Mouse (Mus musculus): ENCODE data around the gene Fam219b. TPM values are rescaled to one million over a fixed set of nuclear protein-coding genes. Genes with fewer than 3 reads are reported as not detected.

Fam219b gene
- total RNA-seq (2021), result 1 to 10 TPM; 8.0 to 9.1 TPM

DNA sequence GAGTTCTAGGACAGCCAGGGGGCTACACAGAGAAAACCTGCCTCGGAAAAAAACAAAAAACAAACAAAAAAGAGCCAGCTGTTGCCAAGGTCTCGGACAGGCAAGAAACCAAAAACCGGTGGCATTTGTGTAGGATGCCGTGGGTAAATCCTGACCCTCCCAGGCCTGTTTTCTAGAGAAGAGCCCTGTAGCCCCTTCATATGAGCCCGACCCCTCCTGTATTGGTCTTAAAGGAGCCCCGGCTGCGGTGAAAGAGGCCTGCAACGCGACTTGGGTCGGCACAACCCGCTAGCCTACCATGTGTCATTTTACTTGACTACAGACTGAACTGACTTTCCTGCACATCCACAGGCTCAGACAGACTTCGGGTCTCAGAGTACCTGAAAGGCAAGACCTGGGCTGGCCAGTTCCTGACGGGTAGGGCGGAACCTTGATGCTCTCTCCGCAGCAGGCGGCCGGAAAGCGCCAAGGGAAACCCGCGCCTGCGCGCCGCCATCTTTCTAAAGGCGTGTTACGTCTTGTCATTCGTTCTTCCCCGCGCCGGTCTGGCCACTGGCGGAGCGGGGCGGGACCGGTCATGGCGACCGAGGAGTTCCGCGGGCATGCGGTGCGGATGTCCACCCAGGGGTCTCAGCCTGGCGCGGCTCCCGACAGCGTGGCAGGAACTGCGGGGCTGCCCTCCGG lies at the start of gene Fam219b:
Gene Fam219b, plus strand, starts transcription at position 485 of the 684 bp plus-strand sequence.
- intact Hi-C loops (cut with DNase I), result no loop called here
- DNase-seq, result peak; percentile 94 to 95

DNA sequence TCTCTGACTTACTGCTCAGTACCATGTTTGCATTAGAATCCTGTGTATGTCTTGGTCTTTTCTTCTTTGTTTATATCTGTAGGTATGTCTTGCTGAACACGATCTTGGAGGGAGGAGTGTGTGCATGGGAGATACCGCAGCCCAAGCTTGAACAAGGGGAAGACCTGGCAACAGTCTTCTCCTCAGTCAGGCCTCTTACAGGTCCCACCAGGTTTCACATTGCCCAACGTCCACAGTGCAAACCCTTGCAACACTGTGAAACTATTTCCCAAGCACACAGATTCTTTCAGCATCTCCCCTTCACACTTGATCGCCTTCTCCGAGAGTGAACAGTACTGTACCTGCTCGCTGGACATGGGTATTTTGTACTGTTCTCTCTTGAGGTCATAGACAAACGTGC lies 49.5 kb upstream of the Fam219b start:
- intact Hi-C loops (cut with DNase I), result loop anchor here (5.0 kb wide), 1 partner anchor 169 kb away; no protein-coding TSS in a partner anchor
- no peak for DNase-seq

DNA sequence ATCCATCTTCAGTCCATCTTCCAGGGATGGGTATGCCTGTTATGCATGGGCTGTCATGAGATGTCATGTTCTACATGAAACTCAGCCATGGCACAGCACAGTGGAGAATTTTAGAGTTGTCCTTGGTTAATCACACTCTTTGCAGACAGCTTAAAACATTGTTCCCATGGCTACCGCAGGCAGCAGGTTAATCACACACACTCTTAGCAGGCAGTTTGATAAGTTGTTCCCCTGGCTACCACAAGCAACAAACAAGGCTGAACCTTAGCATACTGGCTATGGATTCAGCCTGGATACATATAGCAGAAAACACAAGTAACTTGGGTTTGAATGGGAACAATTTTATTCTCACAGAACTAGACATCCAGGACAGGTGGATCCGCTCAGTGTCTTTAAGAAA lies 43.8 kb upstream of the Fam219b start:
- peak; percentile 28 to 31 for DNase-seq
- intact Hi-C loops (cut with DNase I), result no loop called here

DNA sequence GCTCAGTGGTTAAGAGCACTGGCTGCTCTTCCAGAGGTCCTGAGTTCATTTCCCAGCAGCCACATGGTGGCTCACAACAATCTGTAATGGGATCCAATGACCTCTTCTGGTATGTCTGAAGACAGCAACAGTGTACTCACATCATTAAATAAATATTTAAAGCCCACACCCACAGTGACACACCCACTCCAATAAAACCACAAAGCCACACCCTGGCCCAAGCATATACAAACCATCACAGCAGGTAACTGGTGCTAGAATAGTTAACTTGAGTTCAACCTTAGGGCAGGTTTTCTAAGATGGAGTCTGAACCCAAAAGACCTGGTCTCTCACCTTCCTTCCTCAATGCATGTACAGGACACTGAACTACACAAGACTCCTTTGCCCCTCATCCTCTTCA lies 42.4 kb upstream of the Fam219b start:
- DNase-seq, result no peak
- intact Hi-C loops (cut with DNase I), result no loop called here

DNA sequence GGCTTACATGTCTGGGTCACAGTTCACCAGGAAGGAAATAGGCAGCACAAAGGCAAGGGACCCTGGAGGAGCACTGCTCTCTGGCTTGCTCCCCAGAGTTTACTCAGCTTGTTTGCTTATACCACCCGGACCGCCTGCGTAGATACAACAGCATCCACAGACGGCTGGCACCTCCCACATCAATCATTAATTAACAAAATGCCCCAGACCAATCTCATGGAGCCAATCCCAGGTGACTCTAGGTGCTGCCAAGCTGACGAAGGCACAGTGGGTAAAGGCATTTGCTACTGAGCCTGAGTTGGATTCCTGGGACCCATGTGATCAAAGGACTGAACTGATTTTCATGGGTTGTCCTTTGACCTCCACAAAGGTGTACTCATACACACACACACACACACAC lies 40.1 kb upstream of the Fam219b start:
- intact Hi-C loops (cut with DNase I), result no loop called here
- DNase-seq, result no peak

DNA sequence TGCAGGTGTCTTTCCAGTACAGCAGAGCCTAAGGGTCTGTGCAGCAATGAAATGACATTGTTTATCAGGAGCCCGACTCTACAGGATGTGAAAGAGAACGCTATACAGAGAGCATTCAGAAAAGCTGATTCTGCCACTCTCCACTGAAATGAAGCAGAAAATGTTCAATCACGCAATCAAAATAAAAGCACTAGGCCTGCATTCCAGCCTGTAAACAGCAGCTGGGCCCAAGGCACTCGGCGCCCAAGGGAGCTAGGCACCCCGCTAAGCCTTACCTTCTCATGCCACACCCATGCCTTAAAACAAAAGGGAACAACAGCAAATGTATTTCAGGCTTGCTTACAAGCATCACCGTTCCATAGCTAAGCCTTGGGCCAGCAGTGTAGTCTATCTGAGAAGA lies 38.8 kb upstream of the Fam219b start:
- intact Hi-C loops (cut with DNase I), result no loop called here

DNA sequence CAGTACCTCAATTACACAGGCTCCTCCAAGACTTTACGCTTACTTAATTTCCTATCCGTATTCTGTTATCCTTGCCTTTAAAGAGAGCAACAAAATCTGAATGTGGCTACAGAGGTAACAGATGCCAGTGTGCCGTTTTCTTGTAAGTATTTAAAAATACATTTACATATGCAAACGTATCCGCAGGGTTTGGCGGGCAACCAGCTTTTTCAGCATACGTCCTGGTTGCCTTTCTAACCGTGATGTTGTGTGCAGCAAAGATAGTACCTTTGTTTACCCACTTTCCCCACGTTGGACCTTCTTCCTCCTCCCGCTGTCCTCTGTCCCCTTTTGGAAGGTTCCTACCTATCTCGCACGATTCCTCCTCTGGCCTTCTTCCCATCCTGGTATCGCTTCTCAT lies 35.9 kb upstream of the Fam219b start:
- no peak for DNase-seq
- intact Hi-C loops (cut with DNase I), result no loop called here

More for the DNA sequence above, 38.8 kb upstream of the Fam219b start:
- no peak for DNase-seq

DNA sequence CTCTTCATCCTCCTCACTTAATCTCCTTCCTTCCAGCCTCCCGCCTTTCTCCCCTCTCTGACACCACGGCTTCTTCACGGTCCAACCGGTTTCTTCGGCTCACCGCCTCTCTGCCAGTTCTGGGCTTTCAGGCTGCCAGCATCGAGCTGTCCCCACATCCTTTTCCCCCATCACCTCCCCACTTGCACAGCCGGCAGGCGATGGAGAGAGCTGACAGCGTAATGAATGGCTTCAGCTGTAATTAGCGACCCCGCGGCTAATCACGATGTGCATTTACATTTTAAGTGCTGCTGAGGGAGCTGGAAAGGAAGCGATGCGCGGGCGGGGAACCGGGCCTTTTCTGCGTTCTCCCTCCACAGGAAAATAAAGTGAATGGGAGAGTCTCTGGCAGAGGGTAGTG lies 35.5 kb upstream of the Fam219b start:
- intact Hi-C loops (cut with DNase I), result no loop called here

DNA sequence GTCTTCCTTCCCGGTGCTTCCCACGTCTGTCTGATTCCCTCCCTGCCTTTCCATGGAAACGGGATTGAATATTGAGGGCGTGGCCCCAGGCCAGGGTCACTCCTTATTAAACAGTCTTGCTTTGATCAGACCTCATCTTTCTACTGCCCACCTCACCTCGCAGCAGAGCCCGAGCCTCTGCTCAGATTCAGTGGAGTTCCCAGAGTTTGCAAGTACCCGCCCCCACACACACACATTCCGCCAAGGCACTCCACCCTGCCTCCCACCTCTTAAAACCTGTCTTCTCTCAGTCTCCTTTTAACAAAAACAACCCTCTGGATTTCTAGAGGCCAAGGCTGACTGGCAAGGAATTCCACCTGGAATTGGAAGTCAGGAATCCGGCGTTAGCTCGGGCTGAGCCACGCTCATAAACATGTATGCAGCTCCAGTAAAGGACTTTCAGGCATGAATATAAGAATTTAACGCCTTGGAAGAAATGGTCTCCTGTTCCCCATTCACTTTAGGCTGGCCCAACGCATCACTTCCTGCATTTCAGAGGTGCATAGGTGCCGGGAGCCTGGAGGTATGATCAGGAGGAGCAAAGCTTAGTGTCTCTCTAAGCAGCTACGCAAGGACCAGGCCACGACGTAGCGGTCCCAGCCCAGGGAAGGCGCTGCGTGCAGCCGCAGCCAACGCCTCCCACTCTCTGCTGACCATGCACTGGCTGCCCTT lies 34.3 kb upstream of the Fam219b start:
- peak in 1 of 2 experiments; percentile 51 for DNase-seq
- intact Hi-C loops (cut with DNase I), result no loop called here

More for the DNA sequence above, 35.5 kb upstream of the Fam219b start:
- DNase-seq, result no peak

DNA sequence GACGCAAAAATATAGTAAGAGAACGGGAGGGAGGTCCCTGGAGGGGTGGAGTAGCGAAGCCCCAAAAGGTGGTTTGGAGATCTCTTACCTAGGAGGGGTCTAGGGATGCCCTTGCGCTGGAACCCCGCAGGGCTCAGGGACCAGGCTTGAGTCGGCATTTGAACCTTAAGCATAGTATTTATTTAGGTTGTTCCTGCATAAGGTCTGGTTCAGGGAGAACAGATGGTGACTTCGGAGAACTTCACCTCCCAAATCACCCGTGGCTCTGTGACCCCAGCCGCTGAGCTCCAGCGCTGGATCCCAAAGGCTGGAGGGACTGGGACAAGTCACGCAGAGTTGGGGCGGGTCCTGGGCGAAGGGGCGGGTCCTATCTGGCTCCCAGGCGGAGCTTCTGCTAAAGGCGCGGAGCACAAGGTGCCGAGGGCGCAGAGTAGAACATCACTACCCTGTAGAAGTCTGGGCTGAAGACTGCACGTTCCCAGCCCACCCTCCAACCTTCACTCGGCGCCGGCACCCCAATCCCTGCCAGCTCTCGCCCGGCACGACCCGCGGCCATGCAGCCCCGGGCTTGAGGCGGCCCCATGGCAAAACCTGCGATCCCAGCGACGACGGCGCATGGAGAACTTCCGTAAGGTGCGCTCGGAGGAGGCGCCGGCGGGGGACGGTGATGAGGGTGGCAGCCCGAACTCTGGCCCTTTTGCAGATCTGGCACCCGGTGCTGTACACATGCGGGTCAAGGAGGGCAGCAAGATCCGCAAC lies 33.5 kb upstream of the Fam219b start, which contains the start of gene Rpp25:
Gene Rpp25, plus strand, starts transcription at position 405 of the 759 bp plus-strand sequence.
- peak; percentile 79 to 80 for DNase-seq
- intact Hi-C loops (cut with DNase I), result loop anchor here (2.0 kb wide), 1 partner anchor 15 kb away; no protein-coding TSS in a partner anchor

DNA sequence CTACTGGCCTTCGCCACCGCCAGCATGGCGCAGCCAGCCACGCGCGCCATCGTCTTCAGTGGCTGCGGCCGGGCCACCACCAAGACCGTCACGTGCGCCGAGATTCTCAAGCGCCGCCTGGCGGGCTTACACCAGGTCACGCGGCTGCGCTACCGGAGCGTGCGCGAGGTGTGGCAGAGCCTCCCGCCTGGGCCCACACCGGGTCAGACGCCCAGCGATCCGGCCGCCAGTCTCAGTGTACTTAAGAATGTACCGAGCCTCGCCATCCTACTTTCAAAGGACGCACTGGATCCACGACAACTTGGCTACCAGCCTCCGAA lies 33.0 kb upstream of the Fam219b start:
- intact Hi-C loops (cut with DNase I), result loop anchor here (2.0 kb wide), 1 partner anchor 14 kb away; no protein-coding TSS in a partner anchor
- DNase-seq, result peak; percentile 76 to 79

DNA sequence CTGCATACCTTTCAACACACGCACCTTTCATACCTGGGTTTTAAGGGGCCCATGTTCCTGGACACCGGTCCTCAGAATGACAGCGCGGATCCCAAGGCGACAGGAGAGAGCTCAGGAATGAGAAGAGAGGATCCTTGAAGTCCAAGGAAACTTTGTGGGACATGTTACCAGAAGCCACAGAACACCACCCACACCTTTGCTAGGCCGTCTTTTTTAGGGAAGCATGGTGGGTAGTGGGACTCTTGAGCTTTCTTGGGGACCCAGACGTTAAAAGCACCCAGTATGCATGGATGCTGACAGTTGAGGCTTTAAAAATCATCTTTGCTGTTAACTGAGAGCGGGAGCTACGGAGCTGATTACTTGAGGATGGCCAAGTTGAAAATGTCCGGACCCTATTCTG lies 32.4 kb upstream of the Fam219b start:
- DNase-seq, result no peak
- intact Hi-C loops (cut with DNase I), result loop anchor here (2.0 kb wide), 1 partner anchor 14 kb away; no protein-coding TSS in a partner anchor

DNA sequence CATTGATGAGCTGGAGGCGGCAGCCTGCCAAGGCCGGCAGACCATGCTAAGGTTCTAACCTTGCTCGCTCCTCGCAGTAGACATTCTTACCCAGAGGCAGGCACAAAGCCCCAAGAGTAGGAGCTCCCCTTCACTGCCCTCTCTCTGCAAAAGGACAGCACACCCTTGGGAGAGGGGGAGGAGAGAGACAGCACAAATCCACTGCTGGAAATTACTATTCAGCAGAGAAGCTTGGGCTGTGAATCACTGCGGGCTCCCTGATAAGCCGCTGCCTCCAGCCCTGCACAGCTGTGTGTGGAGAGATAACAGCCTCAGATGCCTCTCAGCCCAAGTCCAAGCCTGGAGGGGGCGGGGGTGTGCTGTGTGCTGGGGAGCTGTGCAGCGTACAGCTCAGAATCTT lies 31.6 kb upstream of the Fam219b start:
- intact Hi-C loops (cut with DNase I), result loop anchor here (2.0 kb wide), 1 partner anchor 13 kb away; no protein-coding TSS in a partner anchor
- DNase-seq, result peak; percentile 85 to 86

DNA sequence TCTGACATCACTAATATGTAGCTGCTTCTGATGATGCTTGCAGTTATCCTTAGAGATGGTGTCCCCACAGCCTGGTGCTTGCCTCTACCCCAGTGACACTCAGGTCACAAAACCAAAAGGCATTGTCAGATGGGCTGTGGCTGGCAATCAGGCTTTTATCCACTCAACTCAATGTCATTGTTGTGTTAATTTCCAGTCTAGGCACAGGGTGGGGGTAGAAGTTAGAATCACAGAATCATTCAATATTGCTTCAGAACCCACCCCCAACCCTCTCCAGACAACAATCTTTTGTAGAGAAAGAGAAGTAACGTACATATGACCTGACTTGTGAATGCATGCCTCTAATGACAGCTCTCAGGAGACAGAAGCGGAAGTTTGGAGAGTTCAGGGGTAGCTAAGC lies 26.8 kb upstream of the Fam219b start:
- intact Hi-C loops (cut with DNase I), result no loop called here
- DNase-seq, result no peak

DNA sequence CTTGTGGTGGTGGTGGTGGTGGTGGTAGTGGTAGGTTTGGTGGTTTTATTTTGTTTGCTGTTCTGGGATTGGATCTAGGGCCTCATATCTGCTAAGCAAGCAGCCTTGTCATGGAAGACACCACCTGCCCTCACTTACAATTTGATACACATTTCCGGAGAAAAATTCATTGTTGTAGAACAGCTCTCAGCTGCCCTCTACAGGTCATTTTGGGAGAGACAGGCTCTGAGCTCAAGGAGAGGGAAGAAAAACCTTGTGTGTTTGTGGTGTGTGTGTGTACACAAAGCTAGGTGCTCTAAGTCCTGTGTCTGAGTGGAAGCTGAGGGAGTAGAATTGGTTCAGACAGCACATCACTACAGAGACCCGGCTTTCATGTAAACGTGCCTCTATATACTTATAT lies 20.2 kb upstream of the Fam219b start:
- intact Hi-C loops (cut with DNase I), result loop anchor here (1.0 to 5.0 kb wide), 3 partner anchors 32 to 308 kb away; no protein-coding TSS in a partner anchor
- peak; percentile 58 to 84 for DNase-seq

DNA sequence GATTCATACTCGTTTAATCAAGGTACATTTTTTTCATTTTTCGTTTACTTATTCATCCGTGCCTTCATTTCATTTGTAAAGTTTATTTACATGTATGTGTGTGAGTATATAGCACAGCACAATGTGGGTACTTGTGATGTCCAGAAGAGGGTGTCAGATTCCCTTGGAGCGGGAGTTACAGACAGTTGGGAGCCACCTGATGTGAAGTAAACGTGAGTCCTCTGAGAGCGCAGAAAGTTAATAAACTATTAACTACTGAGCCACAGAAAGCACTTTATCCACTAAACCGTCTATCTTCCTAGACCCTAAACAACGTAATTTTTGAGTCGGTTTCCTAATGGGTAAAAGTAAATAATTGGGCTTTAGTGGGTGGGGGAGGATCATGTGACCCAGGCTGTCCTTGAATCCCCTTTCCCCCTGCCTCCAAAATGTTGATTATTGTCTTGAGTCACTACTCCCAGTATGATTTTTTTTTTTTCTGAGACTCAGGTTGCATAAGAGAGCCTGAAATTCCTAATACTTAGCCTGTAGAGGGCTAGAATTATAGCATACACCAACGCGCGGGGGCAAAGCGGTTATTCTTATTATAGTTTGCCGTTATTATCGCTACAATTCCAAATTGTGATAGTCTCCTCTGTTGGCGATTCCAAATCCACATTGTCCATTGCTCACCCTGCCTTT lies 16.8 kb upstream of the Fam219b start:
- DNase-seq, result no peak
- intact Hi-C loops (cut with DNase I), result loop anchor here (5.0 to 10.0 kb wide), 2 partner anchors 137 to 244 kb away; partner anchors contain the start of gene Clk3

DNA sequence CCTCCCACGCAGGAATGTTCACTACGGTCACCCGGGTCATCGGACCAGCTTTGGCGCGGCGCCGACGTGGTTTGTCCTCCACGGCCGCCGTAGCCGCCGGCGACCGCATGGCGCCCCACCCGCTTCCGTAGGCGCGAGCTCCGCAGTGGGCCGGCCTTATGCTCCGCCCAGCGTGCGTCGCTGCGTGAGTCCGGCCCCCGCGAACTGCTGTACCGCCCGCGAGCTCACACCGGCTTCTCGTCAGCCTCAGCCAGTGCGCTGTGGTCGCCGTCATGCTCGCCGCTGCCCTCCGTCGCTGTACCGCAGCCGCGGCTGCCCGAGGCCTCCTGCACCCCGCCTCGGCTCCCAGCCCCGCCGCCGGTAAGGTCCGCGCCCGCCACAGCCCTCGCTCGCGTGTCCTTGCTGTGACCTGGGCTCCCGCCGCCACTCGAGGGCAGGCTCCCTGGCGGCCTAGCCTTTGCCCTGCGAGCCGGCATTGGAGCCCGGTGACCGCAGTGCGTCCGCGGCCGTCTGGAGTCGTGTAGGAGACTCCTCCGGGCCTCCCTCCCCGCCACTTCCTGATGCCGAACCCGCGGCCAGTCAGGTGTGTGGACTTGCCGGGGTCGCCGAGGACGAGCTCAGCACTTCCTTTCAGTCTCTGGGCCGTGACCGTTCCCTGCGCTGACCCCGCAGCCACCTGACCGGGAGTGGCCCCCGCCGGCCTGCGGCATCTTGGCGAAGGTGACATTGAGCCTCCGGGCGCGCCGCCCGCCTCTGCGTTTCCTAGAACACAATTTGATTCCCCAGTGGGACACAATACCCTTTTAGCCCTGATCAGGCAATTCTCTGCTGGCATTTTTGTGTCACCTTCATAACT lies 16.0 kb upstream of the Fam219b start, which contains the start of gene Cox5a:
Gene Cox5a, plus strand, starts transcription at position 219 of the 856 bp plus-strand sequence.
- intact Hi-C loops (cut with DNase I), result loop anchor here (5.0 to 10.0 kb wide), 2 partner anchors 136 to 244 kb away; partner anchors contain the start of gene Clk3
- peak; percentile 97 for DNase-seq

DNA sequence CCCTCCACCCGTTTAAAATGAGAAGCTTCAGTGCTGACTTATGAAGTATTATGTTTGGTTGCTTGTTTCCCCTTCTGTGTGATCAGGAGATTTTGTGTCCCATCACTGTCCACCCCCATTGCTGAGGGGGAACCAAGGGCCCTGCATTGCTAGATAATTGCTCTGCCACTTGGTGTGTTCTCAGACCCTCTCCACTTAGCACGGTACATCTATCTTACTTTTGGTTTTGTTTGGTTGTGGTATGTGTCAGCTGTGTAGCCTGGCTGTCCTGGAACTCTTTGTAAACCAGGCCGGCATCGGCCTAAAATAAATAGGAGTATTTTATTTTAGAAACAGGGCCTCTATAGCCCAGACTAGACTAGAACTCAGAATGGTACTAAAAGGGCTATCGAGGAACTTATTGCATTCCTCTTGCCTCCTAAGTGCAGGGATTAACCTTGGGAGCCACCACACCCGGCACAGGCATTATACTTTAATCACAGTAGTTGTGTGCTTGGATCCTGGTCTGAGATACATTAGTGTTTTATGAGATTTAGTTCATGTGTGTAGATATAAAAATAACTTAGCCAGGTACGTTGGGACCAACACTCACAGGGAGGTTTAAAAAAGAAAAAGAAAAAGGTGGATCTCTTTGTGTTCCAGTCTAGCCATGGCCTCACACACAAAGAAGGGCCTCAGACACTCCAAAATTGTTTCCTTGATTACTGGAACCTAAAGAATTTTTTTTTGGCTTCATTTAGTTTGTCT lies 15.0 kb upstream of the Fam219b start:
- DNase-seq, result no peak
- intact Hi-C loops (cut with DNase I), result loop anchor here (5.0 to 10.0 kb wide), 2 partner anchors 135 to 243 kb away; partner anchors contain the start of gene Clk3

Measured in heart, postnatal 10 days (tissue).